9 mouse cellular contexts compared by ENCODE assay signal in the genomic region with DNA sequence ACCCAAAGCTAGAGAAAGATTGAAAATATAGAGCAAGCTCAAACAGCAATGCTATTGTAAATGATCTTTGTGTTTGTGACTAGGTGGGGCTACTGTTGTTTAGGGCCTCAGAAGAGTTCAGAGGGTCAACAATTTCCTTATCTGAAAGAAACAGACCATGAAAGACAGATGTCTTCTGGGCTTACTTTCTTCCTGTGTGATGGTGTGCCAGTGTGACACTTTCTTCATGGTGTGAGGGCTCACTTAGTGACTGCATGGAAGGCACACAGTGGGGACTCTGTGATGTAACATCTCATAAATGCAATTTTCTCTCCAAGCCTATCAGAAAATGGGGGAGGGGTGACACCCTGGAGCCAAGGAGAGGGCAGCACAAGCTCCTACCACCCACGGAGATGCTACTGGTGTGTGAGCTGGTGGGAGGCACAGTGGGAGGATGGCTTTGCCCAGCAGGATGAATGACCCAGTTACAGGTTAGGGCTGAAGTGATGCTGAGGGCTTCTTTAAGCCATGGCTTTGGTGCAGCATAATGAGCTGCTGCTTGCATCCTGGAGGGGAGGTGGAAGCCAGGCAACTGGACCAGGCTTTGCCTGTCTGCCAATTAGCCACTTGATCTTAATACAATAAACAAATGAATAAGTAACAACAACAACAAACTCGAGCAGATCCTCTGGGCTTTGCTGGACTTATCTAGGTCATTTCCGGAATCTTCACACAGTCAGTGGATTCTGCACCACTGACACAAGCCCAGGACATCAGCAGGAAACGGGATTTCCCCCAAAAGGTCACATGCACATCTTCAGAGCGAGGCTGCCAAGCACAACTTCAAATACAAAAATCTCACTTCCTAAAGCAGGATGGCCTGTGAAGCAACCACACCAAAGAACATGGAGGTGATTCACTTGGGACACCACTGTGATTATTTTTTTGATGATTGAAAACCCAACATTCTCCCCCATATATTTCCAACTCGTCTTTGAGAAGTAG. TPM values are rescaled to one million over a fixed set of nuclear protein-coding genes. Genes with fewer than 3 reads are reported as not detected.
DNase-seq lines count a peak whose midpoint lies in the region; ATAC-seq and TF ChIP-seq lines count a peak whose summit lies in the region.
"Had no signal": no experiment of that assay in that cellular context is flagged by ENCODE, and none has a peak within 500 bp of the region (broad histone marks: within the 10 kb centered on the region; RNA-seq: fewer than 3 reads in every experiment).

No protein-coding gene starts in this region.

- no peak overlapping the region for H3K9ac ChIP-seq in heart, embryonic 14.5 days (ENCODE audit: low read length)

- peak; percentile 41 for DNase-seq in heart, adult 8-10 months (ENCODE audit: low spot score)
- no peak for DNase-seq in heart, postnatal 4 days
- DNase-seq in G1E (ENCODE audit: low spot score) = no peak
- DNase-seq in monocyte, adult 2 months (ENCODE audit: low read depth in 1 of 2, low spot score in 2 of 2) = peak; percentile 53 to 55
- no peak for DNase-seq in cerebellum, adult 9-11 months
- DNase-seq in left cerebral cortex, postnatal 25 days (ENCODE audit: low spot score in 2 of 2) = no peak
- no peak for DNase-seq in gastrocnemius, adult 8-10 months (ENCODE audit: low spot score in 2 of 2)
- DNase-seq: gastrocnemius, postnatal 36 days had no signal

- ATAC-seq in G1E (ENCODE audit: extremely low read depth, insufficient number of reproducible peaks, low FRiP score, poor library complexity, severe bottlenecking) = peak; percentile 70
- ATAC-seq in heart, embryonic 14.5 days (ENCODE audit: insufficient number of reproducible peaks, insufficient read depth, low FRiP score, low read depth) = 0 out of 2 replicates have a peak, but pooled peaks have one; percentile 24

- H3K4me3 ChIP-seq in G1E (ENCODE audit: low read depth, low read length) = peak overlapping the region; percentile 37; the same call in 1 of the 2 replicates
- H3K4me3 ChIP-seq in heart, embryonic 14.5 days (ENCODE audit: control insufficient read depth in 1 of 2, insufficient read depth in 1 of 2, low read depth in 1 of 2, low read length in 2 of 2) = no peak overlapping the region

- no peaks in the 10 kb centered on the region for H3K9me3 ChIP-seq in G1E (replicated peaks)
- H3K9me3 ChIP-seq in heart, embryonic 14.5 days (ENCODE audit: control insufficient read depth, low read length) = no peaks in the 10 kb centered on the region

- peak overlapping the region; percentile 59 to 68 for H3K27ac ChIP-seq in heart, embryonic 14.5 days (replicated peaks in 1 of 2; ENCODE audit: control insufficient read depth in 1 of 2, insufficient read depth in 1 of 2, low read depth in 2 of 2, low read length in 2 of 2)

- 33% methylated on average over 6 of the region's 6 CpGs for WGBS in heart, embryonic 14.5 days

- no peaks in the 10 kb centered on the region for H3K36me3 ChIP-seq in G1E (replicated peaks)
- H3K36me3 ChIP-seq in heart, embryonic 14.5 days (ENCODE audit: control insufficient read depth, insufficient read depth, low read length) = no peaks in the 10 kb centered on the region

- H3K4me2 ChIP-seq in heart, embryonic 14.5 days (ENCODE audit: low read length) = 0 out of 2 replicates have a peak overlapping the region, but pooled peaks have one; percentile 11

- peaks cover 5% of the 10 kb centered on the region; the same call in 1 of the 2 replicates for H3K27me3 ChIP-seq in G1E (ENCODE audit: insufficient read depth, low read length)
- H3K27me3 ChIP-seq in heart, embryonic 14.5 days (ENCODE audit: control insufficient read depth, insufficient read depth, low read length) = no peaks in the 10 kb centered on the region

- no peak for TF ChIP-seq CTCF in G1E (IDR thresholded peaks at IDR 0.05; ENCODE audit: low read depth, low read length)

- H3K4me1 ChIP-seq in G1E (ENCODE audit: insufficient read depth, low read depth, low read length) = peaks cover 78% of the 10 kb centered on the region
- peaks cover 11 to 19% of the 10 kb centered on the region in 2 experiments for H3K4me1 ChIP-seq in heart, embryonic 14.5 days (ENCODE audit: control insufficient read depth in 2 of 2, insufficient read depth in 2 of 2, low read length in 2 of 2)

- intact Hi-C loops in left cerebral cortex, postnatal 25 days (cut with DNase I) = no loop called here

RNA-seq across cellular contexts. Expression of gene Ralgps2, which starts 46.5 kb away (rescaled TPM):
- total RNA-seq in heart, adult 8-10 months (2022) = 10 to 100 TPM in 1 of 4 experiments, 1 to 10 TPM in 3; 6.4 to 11.8 (median 8.7) TPM
- 10 to 100 TPM; 32.3 to 39.3 TPM for total RNA-seq in heart, postnatal 4 days (2021)
- total RNA-seq in G1E (2014; fragmentation: Nextera tagmentation) (12.4 and 24.2 TPM in 2 replicates), G1E (2017) (24.5 and 32.2 TPM in 2 replicates)
- polyA plus RNA-seq in G1E (2012) = 9.3 and 9.8 TPM in 2 replicates
- 60.2 and 63.5 TPM in 2 replicates for polyA plus RNA-seq in heart, embryonic 14.5 days (2014; fragmentation: Nextera tagmentation; extraction: Ambion mirVana)
- total RNA-seq in left cerebral cortex, postnatal 25 days (2021) = 10 to 100 TPM; 38.4 to 46.2 TPM
- under 1 TPM; 0.44 to 0.94 (median 0.76) TPM for total RNA-seq in gastrocnemius, adult 8-10 months (2022)

Comparison
In these comparisons a context has a peak if more than half of its experiments do, and no peak if none do; other contexts are left out.
1. DNase-seq: peak in heart, adult 8-10 months (single experiment) and monocyte, adult 2 months (2 of 2); none in heart, postnatal 4 days (single experiment), G1E (single experiment), cerebellum, adult 9-11 months (single experiment), left cerebral cortex, postnatal 25 days (0 of 2) and gastrocnemius, adult 8-10 months (0 of 2).